Mouse (Mus musculus) brain, embryonic 14.5 days (tissue): ENCODE measurements at regions not wholly inside any gene's neighbourhood (a gene's known extent, or its start where the extent isn't known, plus 50 kb on each side); places are given as distances from the start of the nearest gene placed in this dataset.
A peak's percentile ranks its signal among the peaks of the same experiment; 100 is the strongest.

Experiments
- DNase-seq: peaks from one replicate; pipeline ENCODE4 v3.0.0-alpha.2; 2011; ENCODE audit warnings: low read depth
- CTCF ChIP-seq: fragments of 200-500 bp; IDR thresholded peaks from 2 replicates; pipeline ENCODE4 v1.5.1; 2012; ENCODE audit warnings: inconsistent platforms, mild to moderate bottlenecking, moderate library complexity, borderline replicate concordance; ENCODE audit not compliant: insufficient read depth, insufficient read length; ENCODE audit errors: extremely low read depth
- POLR2A ChIP-seq: fragments of 200-500 bp; IDR thresholded peaks from 2 replicates; pipeline ENCODE4 v1.6.1; 2012; ENCODE audit warnings: mild to moderate bottlenecking, inconsistent platforms, borderline replicate concordance; ENCODE audit not compliant: poor library complexity, insufficient read depth, insufficient read length, severe bottlenecking; ENCODE audit errors: extremely low read depth

DNA sequence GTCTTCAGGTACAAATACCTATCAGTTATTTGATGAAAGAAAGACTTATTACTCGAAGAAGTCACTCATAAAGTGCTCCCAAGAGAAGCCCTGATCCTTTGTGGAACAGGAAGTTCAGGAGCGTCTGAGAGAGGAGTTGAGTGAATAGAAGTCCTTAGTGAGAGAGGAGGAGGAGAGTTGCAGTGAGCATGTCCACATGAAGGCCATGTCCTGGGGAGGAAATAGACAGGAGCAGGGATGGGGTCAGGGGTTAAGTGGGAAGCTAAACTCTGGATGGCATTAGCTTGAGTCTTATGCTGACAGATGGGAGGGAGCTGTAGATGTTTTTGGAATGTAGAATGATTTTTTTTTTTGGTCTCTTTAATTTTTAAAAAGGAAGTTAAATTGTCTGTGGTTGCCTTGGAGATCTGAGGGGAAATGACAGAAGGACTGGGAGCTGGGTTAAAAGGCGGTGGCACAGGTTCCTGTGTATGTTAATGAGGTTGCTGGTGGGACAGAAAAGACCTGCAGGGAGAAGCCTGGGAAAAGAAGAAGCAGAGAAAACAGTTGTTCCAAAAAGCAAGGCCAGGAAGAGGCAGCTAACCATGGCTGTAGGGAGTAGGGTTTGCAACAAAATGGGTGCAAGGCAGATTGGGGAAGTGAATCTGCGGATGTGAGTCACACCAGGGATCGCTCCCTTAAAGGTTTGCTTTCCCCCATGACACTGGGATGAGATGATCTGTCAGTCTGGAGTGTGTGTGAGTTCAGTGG is 128.9 kb downstream of the 4933412E24Rik start:
- TF ChIP-seq CTCF (no peak), POLR2A (no peak)

GRCm38 (mm10) chr15:59886036-59886435 is 130.4 kb downstream of the 4933412E24Rik start:
- no peak for DNase-seq
- TF ChIP-seq CTCF (no peak), POLR2A (no peak)

More for the DNA sequence above, 128.9 kb downstream of the 4933412E24Rik start:
- DNase-seq = no peak

DNA sequence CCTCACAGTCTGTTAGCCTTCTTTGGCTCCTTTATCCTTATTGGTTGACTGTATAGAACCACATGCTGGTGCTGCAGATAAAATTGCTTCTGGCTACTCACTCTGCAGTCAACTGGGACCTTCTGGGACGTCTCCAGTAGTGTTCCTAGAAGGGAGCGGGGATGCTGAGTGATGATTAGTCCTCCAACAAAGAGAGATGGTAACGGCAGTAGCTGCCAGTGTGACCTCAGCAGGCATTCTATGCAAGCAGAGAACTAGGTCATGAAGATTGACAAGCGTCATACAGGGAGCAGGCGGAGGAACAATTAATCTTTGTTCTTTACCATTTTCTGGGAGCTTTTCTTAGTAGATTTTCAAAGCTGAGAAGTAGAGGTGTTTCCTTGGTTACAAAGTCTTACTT is 134.0 kb downstream of the 4933412E24Rik start:
- no peak for DNase-seq
- TF ChIP-seq POLR2A (no peak), CTCF (no peak)

- TF ChIP-seq CTCF (no peak), POLR2A (no peak)
- DNase-seq = no peak
Observed at GRCm38 (mm10) chr15:59880426-59880825, 136.0 kb downstream of the 4933412E24Rik start.

DNA sequence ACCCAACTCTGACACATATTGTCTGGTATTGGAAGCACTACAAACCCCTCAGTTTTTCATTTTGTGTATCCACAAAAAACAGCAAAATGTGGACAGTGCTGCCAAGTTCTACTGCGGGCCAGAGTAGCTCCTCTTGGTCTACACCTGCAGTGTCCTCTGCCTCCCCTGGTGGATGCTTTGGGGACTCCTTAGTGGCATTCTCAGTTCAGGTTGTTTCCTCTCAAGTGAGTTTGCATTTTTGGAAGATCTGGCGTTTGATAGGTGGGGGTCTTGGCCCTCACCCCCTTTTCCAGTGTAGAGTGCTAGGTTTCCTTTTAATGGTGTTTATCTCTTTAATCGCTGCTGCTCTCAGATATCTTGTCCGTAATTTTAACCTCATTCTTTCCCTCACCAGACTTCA is 137.1 kb downstream of the 4933412E24Rik start:
- peak; percentile 19; the same call in 1 of the 2 replicates for TF ChIP-seq CTCF
- no peak for TF ChIP-seq POLR2A
- DNase-seq = no peak

GRCm38 (mm10) chr15:59876279-59876742 is 140.1 kb downstream of the 4933412E24Rik start:
- DNase-seq = peak; percentile 71
- TF ChIP-seq POLR2A (no peak), CTCF (no peak)

DNA sequence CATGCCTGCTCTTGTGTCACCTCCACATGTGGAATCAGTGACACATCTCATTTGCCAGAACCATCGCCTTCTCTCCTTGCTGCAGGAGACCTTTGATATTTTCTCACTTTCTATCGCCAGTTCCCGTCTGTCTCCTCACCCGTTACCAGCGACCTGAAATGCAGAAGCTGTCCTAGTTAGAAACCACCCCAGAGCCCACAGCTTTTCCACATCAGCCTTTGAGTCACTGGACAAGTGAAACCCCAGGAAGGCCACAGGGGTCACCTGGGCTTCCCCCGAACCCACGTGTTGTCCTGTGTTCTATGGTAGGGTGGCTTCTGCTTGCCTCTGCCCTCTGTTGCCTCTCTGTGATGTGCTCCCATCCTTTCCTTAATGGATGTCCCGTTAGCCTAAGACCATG is 149.7 kb downstream of the 4933412E24Rik start:
- TF ChIP-seq CTCF (no peak), POLR2A (no peak)
- DNase-seq = no peak

DNA sequence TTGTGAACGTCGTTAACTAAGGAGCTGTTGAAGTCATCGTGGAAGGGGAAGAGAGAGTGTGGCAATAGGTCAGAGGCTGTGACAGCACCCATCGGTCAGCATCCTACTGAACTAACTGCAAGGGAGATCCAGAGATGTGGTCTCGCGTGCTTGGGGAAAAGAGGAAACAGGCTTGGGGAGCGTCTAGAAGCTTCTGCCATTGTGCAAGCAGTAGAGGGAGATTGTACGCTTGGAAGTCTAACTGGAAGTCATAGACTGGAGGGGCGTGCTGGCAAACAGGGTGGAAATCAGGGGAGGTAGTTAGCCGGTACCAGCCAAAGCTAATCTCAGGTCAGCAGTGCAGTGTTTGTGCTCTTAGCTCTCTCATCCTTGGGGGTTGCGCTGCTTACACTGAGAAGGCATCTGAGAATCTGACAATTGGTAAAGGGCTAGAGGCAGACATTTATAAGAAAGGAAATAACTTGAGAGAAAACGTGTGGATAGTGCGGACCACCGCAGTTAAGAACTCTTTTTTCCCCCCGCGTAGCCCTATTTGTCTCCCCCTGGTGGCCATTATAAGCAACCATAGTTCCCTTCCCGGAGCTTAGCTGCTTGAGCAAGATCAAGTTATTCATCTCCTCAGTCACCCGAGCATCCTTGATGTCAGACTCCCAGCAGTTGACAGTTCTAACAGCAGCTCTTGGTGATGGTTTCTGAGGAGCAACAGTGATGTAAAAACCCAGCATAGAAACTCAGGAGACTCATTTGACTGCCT is 151.5 kb downstream of the 4933412E24Rik start:
- TF ChIP-seq POLR2A = no peak
- peak; percentile 75; the same call in 1 of the 2 replicates for TF ChIP-seq CTCF
- DNase-seq = peak; percentile 74

DNA sequence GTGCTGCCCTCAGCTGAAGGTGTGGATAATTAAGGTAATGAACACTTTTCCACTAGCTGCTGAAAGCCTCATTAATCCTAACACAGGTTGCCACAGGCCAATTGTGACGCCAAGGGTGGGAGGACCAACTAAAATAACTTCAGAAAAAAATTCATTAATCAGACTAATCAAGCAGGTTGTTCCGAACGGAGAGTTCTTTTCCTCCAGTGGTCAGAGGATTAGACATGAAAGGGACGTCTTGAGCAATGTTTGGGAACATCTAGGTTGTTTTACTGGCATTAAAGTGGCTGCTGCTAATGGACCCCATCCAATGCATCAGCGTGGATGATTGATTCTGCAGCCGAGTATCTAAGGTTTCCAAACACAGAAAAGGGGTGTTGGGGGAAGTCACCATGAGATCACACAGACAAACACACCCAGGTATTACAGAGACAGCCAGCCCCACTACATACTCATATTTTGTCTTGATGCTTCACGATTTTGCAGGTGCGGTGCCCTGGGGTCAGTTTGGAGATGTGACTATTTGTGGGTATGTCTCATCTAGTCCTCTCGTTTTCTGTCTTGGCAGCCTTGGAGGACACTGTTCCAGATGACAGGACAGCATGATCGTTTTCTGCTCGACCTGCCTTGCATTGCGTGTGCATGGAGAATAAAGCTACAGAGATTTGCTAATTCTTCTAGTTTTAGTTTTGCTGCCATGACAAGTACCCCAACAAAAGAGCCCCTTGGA is 164.0 kb downstream of the 4933412E24Rik start:
- no peak for TF ChIP-seq POLR2A
- TF ChIP-seq CTCF = no peak
- DNase-seq = peak; percentile 8

DNA sequence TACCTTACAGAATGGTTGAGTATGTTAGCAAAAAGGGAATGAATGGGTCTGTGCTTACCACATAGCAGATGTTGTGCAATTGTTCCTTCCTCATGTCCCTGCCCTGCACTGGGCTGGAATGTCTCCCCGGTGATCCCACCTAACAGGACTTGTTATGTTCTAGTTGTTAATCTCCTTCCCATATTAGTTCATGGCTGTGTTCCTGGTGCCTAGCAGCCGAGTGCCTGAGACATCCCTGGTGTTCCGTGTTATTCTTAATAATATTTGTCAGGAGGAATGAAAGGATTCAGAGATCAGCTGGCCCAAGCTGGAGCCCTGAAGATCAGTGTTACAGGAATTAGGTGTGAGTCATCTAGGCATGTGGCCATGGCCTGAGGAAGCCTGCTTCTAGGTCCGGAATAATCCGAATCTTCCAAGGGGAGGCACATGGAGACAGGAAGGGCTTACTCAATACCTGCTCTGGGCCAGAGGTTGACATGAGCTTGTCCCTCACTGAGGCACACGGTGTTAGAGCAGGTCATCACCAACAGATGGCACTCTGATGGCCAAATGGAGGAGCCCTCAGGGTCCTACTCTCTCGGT is 171.2 kb downstream of the 4933412E24Rik start:
- TF ChIP-seq POLR2A (no peak), CTCF (no peak)
- DNase-seq = no peak

DNA sequence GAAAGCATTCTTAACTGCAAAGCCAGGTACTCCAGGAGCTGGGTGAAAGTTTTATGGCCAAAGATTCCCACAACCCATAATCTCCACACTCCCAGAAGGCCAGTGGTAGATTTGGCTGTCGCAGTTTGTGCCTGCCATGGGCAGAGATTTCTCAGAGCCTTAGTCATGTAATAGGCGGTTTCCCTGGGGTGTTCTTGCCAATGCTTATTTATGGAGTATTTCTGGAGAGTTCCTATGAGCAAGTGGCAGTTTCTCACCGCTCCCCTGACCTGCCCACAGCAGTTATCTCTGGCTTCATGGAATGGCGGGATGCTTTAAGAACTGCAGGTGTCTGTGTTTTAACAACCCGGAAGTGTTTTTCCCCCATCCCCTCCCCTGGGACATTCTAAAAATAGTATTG is 179.8 kb downstream of the 4933412E24Rik start:
- no peak for DNase-seq
- TF ChIP-seq CTCF (no peak), POLR2A (no peak)
